Mouse (Mus musculus): Measurements from ENCODE around the gene Pigl. TPM values are rescaled to one million over a fixed set of nuclear protein-coding genes. Genes with fewer than 3 reads are reported as not detected.

Pigl gene
- polyA plus RNA-seq, 1 experiment from 2014 or later: 10.5 TPM

DNA sequence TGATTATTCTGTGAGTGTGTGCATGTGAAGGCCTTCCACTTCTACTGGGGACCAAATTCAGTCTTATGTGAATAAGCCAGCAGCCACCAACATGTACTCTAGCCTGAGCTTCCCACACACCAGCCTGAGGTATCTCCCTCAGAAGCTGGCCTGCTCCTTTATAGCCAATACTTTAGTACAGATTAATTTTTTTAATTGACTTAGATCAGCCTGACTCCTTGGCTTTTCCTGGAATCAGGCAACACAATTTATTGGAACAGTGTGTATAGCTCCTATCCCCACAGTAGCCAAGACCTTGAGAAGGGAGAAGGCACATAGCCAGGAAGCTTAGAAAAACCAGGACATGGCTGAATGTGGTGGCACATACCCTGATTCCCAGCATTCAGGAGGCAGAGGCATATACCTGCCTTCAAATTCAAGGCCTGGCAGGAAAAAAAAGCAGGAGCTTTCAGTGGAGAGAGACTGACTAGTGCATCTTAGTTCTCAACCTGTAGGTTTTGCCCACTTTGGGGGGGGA, 97.7 kb downstream of the Pigl start:
- no peaks in the 10 kb centered on the region for H3K9me3 ChIP-seq (ENCODE audit: control insufficient read depth, low read length)
- no peak overlapping the region for H3K4me3 ChIP-seq (ENCODE audit: low read length)
- peaks cover 16% of the 10 kb centered on the region; the same call in 1 of the 2 replicates for H3K36me3 ChIP-seq (ENCODE audit: control insufficient read depth, insufficient read depth, low read length)
- H3K27ac ChIP-seq (ENCODE audit: low read length): no peak overlapping the region
- no peak for ATAC-seq (ENCODE audit: low read depth)
- no peaks in the 10 kb centered on the region for H3K27me3 ChIP-seq (ENCODE audit: control insufficient read depth, insufficient read depth, low read depth, low read length)
- no peak overlapping the region for H3K4me2 ChIP-seq (ENCODE audit: low read depth, low read length)
- H3K4me1 ChIP-seq (replicated peaks; ENCODE audit: control insufficient read depth, insufficient read depth, low read length): peaks cover 17% of the 10 kb centered on the region
- H3K9ac ChIP-seq (ENCODE audit: low read length): no peak overlapping the region

DNA sequence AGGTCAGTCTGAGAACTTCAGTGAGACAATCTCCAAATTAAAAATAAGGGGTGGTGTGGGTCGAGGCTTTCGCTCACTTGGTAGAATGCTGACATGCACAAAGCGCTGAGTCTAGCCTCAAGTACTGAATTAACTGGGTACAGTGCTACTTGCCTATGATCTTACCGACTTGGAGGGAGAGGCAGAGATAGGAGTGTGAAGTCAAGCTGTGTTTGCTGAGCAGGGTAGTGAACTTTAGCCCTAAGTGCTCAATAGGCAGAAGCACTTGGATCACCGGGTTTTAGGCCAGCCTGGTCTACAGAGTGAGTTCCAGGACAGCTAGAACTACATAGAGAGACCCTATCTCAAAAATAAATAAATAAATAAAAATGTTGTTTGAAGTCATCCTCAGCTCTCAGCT, 98.9 kb downstream of the Pigl start:
- WGBS: 45% methylated on average over 5 of the region's 5 CpGs
- H3K9me3 ChIP-seq (ENCODE audit: control insufficient read depth, low read length): no peaks in the 10 kb centered on the region
- peaks cover 16% of the 10 kb centered on the region; the same call in 1 of the 2 replicates for H3K36me3 ChIP-seq (ENCODE audit: control insufficient read depth, insufficient read depth, low read length)
- no peaks in the 10 kb centered on the region for H3K27me3 ChIP-seq (ENCODE audit: control insufficient read depth, insufficient read depth, low read depth, low read length)
- no peak overlapping the region for H3K4me2 ChIP-seq (ENCODE audit: low read depth, low read length)
- peaks cover 17% of the 10 kb centered on the region for H3K4me1 ChIP-seq (replicated peaks; ENCODE audit: control insufficient read depth, insufficient read depth, low read length)
- no peak overlapping the region for H3K9ac ChIP-seq (ENCODE audit: low read length)
- no peak overlapping the region for H3K4me3 ChIP-seq (ENCODE audit: low read length)
- H3K27ac ChIP-seq (ENCODE audit: low read length): no peak overlapping the region
- ATAC-seq (ENCODE audit: low read depth): no peak

DNA sequence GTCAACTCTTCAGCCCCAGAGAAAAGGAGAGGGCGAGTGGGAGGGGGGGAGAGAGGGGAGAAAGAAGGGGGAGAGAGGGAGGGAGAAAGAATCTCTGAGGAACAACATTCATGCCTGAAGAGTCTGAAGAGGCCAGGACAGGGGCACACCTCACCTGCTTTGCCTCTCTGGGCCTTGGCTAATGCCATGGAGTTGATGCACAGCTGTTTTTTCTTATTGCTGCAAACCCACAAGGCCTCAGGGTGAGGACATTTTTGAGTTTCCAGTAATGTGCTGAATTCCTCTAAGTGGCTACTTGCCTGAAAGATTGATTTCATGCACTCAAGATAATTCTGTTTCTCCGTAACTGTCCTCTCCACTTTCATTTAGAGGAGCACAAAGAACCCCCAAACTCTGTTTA, 99.9 kb downstream of the Pigl start:
- WGBS: 31% methylated on average over 2 of the region's 2 CpGs
- H3K36me3 ChIP-seq (ENCODE audit: control insufficient read depth, insufficient read depth, low read length): peaks cover 15% of the 10 kb centered on the region; the same call in 1 of the 2 replicates
- peaks cover 16% of the 10 kb centered on the region for H3K4me1 ChIP-seq (replicated peaks; ENCODE audit: control insufficient read depth, insufficient read depth, low read length)
- no peak for ATAC-seq (ENCODE audit: low read depth)
- H3K4me2 ChIP-seq (ENCODE audit: low read depth, low read length): no peak overlapping the region
- H3K9ac ChIP-seq (ENCODE audit: low read length): no peak overlapping the region
- H3K9me3 ChIP-seq (ENCODE audit: control insufficient read depth, low read length): no peaks in the 10 kb centered on the region
- H3K27ac ChIP-seq (ENCODE audit: low read length): no peak overlapping the region
- no peak overlapping the region for H3K4me3 ChIP-seq (ENCODE audit: low read length)
- no peaks in the 10 kb centered on the region for H3K27me3 ChIP-seq (ENCODE audit: control insufficient read depth, insufficient read depth, low read depth, low read length)

DNA sequence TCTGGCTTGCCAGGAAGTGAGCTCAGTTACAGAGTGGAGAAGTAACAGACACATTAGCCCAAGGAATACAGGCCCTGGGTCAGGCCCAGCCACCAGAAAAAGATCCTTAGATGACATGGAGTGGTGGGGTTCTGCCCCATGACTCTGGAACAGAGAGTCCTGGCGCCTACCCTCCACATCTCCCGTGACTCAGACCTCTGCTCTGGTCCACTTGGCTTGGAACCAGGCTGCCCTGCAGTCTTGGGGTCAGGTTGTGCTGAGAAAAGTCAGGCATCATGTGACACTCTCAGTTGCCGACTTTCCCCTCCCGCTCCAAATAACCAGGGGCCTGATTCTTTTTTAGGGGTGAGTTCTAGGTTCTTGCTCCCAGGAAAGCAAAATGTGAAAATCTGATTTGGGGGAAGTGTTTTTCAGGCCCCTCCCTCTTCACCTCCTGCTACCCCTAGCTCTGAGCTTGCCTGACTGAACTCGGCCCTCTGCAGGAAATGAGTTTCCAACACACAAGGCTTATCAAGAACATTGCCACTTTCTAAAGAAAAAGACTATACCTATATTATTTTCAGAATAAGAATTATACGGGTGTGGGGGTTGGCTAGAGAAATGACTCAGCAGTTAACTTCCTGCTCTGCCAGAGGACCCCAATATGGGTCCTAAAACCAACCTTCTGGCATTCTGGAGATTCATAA, 100.8 kb downstream of the Pigl start:
- WGBS: 40% methylated on average over 6 of the region's 6 CpGs
- H3K4me3 ChIP-seq (ENCODE audit: low read length): no peak overlapping the region
- no peak overlapping the region for H3K4me2 ChIP-seq (ENCODE audit: low read depth, low read length)
- ATAC-seq (ENCODE audit: low read depth): peak; percentile 37; the same call in 1 of the 2 replicates
- H3K36me3 ChIP-seq (ENCODE audit: control insufficient read depth, insufficient read depth, low read length): peaks cover 6% of the 10 kb centered on the region; the same call in 1 of the 2 replicates
- H3K9ac ChIP-seq (ENCODE audit: low read length): no peak overlapping the region
- peaks cover 7% of the 10 kb centered on the region for H3K4me1 ChIP-seq (replicated peaks; ENCODE audit: control insufficient read depth, insufficient read depth, low read length)
- no peaks in the 10 kb centered on the region for H3K27me3 ChIP-seq (ENCODE audit: control insufficient read depth, insufficient read depth, low read depth, low read length)
- H3K9me3 ChIP-seq (ENCODE audit: control insufficient read depth, low read length): no peaks in the 10 kb centered on the region
- no peak overlapping the region for H3K27ac ChIP-seq (ENCODE audit: low read length)

DNA sequence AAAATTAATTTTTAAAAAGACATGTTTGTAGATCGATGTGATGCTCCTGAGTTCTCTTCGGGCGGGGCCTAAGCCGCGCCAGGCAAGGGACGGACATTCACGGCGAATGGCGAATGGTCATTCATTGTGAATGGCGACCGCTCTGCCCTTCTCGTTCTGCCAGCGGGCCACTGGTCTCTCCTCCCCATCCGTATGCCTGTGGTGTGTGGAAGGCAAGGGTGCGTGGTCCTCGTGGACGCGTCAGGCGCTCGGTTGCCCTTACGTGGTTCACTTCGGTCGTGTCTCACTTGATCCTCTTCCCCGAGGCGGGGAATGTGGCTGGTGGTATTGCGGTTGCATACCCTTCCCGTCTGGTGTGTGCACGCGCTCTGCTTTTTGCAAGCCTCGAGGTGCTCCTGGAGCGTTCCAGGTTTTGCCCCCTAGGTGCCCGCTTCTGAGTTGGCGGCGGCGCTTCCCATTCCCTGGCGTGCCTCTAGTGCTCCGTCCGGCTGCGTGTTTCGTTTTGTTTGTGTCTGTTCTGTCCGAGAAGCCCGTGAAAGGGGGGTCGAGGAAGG, 102.3 kb downstream of the Pigl start:
- ATAC-seq (ENCODE audit: low read depth): no peak
- peak overlapping the region; percentile 43 for H3K4me3 ChIP-seq (ENCODE audit: low read length)
- peak overlapping the region; percentile 70 for H3K4me2 ChIP-seq (ENCODE audit: low read depth, low read length)
- no peaks in the 10 kb centered on the region for H3K9me3 ChIP-seq (ENCODE audit: control insufficient read depth, low read length)
- no peaks in the 10 kb centered on the region for H3K36me3 ChIP-seq (ENCODE audit: control insufficient read depth, insufficient read depth, low read length)
- H3K27me3 ChIP-seq (ENCODE audit: control insufficient read depth, insufficient read depth, low read depth, low read length): no peaks in the 10 kb centered on the region
- H3K9ac ChIP-seq (ENCODE audit: low read length): peak overlapping the region; percentile 48
- no peak overlapping the region for H3K27ac ChIP-seq (ENCODE audit: low read length)
- no peaks in the 10 kb centered on the region for H3K4me1 ChIP-seq (replicated peaks; ENCODE audit: control insufficient read depth, insufficient read depth, low read length)
- 30% methylated on average over 43 of the region's 43 CpGs for WGBS

DNA sequence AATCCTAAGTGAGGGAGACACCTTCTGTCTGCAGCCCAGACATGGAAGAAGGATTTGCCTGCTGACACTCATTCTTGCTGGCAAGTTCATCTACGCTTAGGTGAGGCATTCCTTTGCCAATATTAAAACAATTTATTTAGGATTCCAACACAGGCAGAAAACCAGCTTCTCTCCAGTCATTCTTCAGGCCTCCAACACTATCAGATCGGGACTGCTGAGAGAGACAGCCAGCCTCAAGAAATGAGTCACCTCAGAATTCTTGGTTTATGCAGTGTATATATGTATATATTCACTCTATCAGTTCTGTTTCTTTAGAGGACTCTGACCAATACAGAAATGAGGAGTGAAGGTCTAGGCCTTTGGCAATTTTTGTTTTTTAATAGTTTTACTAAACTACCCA, 105.3 kb downstream of the Pigl start:
- 77% methylated on average over 2 of the region's 2 CpGs for WGBS
- Histone ChIP-seq H3K9me3 (ENCODE audit: control insufficient read depth, low read length) (no peaks in the 10 kb centered on the region), H3K4me3 (ENCODE audit: low read length) (no peak overlapping the region), H3K4me1 (replicated peaks; ENCODE audit: control insufficient read depth, insufficient read depth, low read length) (no peaks in the 10 kb centered on the region), H3K36me3 (ENCODE audit: control insufficient read depth, insufficient read depth, low read length) (no peaks in the 10 kb centered on the region), H3K9ac (ENCODE audit: low read length) (no peak overlapping the region), H3K4me2 (ENCODE audit: low read depth, low read length) (no peak overlapping the region), H3K27me3 (ENCODE audit: control insufficient read depth, insufficient read depth, low read depth, low read length) (no peaks in the 10 kb centered on the region), H3K27ac (ENCODE audit: low read length) (no peak overlapping the region)
- ATAC-seq (ENCODE audit: low read depth): no peak

Other genes starting within 250 kb of the Pigl start
- gene Adora2b, start 209.5 kb upstream of the Pigl start, polyA plus RNA-seq (2015; fragmentation: Nextera tagmentation; extraction: Ambion mirVana): 3.8 and 4.5 TPM in 2 replicates
- gene Zswim7, start 177.1 kb upstream of the Pigl start, polyA plus RNA-seq (2015; fragmentation: Nextera tagmentation; extraction: Ambion mirVana): 14.2 and 16.0 TPM in 2 replicates
- 14.0 and 15.5 TPM in 2 replicates for gene Ttc19, start 177.0 kb upstream of the Pigl start, polyA plus RNA-seq (2015; fragmentation: Nextera tagmentation; extraction: Ambion mirVana)
- 55.8 and 65.8 TPM in 2 replicates for gene Ncor1, start 81 bp downstream of the Pigl start, polyA plus RNA-seq (2015; fragmentation: Nextera tagmentation; extraction: Ambion mirVana)
- 7.9 and 9.0 TPM in 2 replicates for gene Cenpv, start 80.8 kb downstream of the Pigl start, polyA plus RNA-seq (2015; fragmentation: Nextera tagmentation; extraction: Ambion mirVana)
- gene Ubb, start 92.7 kb downstream of the Pigl start, polyA plus RNA-seq (2015; fragmentation: Nextera tagmentation; extraction: Ambion mirVana): 3,082 and 3,189 TPM in 2 replicates
- 4.8 and 4.9 TPM in 2 replicates for gene Trpv2, start 116.0 kb downstream of the Pigl start, polyA plus RNA-seq (2015; fragmentation: Nextera tagmentation; extraction: Ambion mirVana)
- gene Lrrc75a, start 190.1 kb downstream of the Pigl start, polyA plus RNA-seq (2015; fragmentation: Nextera tagmentation; extraction: Ambion mirVana): 10.6 and 11.8 TPM in 2 replicates
- gene Mmgt2, start 190.2 kb downstream of the Pigl start, polyA plus RNA-seq (2015; fragmentation: Nextera tagmentation; extraction: Ambion mirVana): 34.6 and 38.1 TPM in 2 replicates

Data from lung, embryonic 16.5 days (tissue).